Mouse (Mus musculus): Measurements from ENCODE around the gene Lims1.

DNA sequence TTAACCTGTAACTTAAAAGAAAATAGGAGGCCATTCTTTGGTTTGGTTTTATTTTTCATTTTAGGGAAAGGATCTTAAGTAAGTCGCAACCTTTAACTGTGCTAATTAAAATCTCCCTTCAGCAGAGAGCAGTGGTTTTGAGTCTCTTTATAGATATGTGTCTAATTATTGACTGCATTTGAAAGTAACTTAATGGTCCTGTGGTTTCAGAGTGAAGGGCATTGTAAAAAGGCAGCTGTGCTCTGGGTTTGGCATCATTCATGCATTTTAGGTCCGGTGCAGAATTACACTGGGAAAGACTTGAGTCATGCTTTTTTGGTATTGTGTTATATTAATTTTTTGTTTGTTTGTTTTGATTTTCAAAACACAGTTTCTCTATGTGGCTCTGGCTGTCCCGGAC is 29.1 kb downstream of the Lims1 start:
- no peak for TF ChIP-seq POLR2A (IDR thresholded peaks at IDR 0.05; ENCODE audit: control insufficient read depth, extremely low read depth, insufficient read depth, low read length, poor library complexity)
- no peak for TF ChIP-seq CTCF (IDR thresholded peaks at IDR 0.05; ENCODE audit: borderline replicate concordance, control insufficient read depth, extremely low read depth, insufficient read depth, low read length, poor library complexity)

Data from thymus, adult 2 months (tissue).